Mouse (Mus musculus) MN1 (cell line): Measurements from ENCODE around the gene Ppp1r16b.

Source experiments
- DNase-seq: peaks from one replicate; pipeline ENCODE4 v3.0.0-alpha.2; 2016; ENCODE audit warnings: low spot score

Ppp1r16b gene

DNA sequence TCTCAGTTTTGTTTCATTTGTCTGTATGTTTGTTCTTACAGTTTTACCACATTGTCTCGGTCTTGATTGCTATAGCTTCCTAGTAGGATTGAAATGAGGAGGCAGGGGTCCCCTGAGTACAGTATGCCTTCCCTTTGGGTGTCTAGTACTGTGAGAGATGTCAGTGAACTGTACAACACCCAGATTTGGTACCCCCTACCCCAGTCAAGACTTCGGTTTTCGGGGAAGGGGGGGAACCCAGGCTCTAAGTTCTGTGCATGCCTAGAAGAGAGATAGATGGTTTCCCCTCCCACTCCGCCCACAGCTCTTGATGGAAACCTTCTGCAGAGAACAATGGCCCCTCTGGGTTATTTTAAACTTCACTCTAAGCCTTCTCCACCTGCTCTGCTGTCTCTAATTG, at the start of gene Ppp1r16b:
Gene Ppp1r16b (plus strand): TSS at position 301 of the 400 bp plus-strand sequence.
- DNase-seq: no peak

DNA sequence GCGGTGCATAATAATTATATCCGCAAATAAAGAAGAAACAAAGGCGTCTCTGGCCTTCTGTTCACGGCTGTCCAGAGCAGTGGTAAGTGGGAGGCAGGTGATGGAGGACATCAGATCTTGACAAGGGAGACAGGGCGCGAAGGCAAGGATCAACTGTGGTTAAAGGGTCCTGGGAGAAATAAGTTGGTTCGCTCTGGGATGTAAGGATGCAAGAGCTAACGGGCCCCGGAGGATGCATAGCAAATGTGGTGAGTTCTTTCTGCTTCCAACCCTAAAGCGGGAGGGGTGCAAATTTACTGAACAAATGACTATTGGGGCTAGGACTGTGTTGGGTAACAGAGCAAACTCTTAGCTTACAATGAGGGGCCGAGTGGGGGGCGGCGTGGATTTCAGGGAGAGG, 49.5 kb upstream of the Ppp1r16b start:
- no peak for DNase-seq

DNA sequence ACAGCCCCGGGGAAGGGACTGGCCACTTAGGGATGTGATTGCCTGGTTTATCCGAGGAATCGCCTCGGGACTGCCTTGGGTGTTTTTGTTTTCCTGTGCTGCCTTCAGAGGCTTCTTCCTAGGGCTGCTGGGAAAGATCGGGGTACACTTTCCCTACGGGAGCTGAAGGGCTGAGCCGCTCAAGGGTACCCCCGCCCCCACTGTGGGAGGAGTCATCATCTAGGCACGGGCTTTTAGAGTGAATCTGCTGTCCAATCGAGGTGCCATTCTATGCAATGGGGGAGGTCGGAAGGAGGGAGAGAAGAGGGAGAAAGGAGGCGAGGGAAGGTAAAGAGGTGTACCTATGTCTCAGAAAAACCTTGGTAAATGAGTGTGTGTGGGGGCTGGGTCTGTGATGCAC, 48.9 kb upstream of the Ppp1r16b start:
- no peak for DNase-seq

DNA sequence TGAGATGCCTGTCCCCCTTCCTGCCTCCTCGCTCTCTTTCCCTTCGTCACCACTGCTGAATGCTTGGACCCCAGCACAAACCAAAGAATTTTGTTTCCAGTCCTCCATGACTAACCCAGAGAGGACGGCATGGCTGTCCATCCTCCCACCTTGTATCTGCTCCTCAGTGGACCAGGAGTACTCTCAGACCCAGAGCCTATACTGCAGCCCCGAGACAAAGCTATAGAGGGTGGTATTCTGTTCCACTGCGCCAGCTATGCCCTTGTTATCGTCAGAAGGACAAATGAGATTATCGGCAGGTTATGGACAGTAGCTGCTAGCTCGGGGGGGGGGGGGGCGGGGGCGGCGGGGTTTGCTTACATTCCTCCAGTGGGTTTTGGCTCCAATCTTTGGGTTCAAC, 48.4 kb upstream of the Ppp1r16b start:
- no peak for DNase-seq

DNA sequence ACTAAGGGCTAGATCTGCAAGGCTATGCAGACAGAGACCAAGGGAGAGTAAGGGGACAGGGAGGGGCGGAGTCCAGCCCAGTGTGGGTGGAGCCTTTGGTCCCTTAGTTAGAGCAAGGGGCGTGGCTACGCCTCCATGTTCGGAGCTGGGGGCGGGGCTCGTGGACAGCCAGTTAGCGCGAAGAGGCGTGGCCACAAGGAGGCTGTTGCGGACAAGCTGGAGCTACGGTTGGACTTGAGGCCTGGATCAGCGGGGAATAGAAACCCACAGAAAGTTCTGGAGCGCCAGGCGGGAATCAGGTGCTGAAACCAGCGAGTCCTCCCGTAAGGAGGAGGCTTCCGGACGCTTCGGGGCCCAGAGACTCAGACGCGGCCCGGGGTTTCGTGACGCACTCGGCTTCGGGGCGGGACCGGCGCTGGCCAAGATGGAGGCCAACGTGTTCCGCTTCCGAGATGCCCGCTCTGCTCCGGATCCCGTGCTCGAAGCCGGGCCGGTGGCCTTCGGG, 40.4 kb upstream of the Ppp1r16b start, which contains the start of gene Actr5:
Gene Actr5 (plus strand): TSS at position 171 of the 505 bp plus-strand sequence.
- DNase-seq: peak; percentile 96

DNA sequence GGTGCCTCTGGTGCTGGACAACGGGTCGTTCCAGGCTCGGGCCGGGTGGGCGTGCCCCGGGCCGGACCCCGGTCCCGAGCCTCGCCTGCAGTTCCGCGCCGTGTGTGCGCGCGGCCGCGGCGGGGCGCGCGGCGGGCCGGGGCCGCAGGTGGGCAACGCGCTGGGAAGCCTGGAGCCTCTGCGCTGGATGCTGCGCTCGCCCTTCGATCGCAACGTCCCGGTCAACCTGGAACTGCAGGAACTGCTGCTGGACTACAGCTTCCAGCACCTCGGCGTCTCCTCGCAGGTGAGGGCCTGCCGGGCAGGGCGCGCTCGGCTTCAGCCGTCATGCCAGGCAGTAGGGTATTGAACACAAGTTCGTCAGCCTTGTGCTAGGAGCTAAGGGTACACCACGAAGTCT, 40.0 kb upstream of the Ppp1r16b start:
- DNase-seq: peak; percentile 44

DNA sequence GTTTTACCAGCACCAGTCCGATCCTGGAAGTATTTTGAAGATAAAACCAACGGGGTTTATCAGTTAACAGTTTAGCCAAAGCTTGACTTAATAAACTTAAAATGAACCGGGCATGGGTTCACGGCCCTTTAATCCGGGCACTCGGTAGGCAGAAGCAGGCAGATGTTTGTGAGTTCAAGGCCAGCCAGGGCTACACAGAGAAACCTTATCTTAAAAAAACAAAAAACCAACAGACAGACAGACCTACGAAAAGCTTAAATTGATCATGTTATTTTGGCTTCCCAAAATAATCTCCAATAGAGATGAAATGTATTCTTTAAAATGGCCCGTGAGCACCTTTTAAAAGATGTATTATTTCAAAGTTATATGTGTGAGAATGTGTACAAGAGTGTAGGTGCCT, 39.5 kb upstream of the Ppp1r16b start:
- DNase-seq: no peak

DNA sequence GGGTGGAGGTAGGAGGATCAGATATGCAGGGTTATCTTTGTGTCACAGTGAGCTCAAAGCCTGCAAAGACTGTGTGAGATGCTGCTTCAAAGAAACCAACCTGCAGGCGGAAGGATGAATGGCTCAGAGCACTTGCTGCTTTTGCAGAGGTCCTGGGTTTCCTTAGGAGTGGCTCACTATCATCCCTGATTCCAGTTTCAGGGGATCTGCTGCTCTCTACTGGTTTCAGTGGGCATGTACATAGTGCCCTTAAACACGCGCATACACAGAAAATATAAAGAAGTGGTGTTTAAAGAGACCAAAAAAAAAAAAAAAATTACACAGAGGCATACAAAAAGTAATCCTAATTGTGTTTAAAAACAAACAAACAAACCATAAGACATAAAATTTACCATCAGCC, 36.3 kb upstream of the Ppp1r16b start:
- DNase-seq: peak; percentile 71

DNA sequence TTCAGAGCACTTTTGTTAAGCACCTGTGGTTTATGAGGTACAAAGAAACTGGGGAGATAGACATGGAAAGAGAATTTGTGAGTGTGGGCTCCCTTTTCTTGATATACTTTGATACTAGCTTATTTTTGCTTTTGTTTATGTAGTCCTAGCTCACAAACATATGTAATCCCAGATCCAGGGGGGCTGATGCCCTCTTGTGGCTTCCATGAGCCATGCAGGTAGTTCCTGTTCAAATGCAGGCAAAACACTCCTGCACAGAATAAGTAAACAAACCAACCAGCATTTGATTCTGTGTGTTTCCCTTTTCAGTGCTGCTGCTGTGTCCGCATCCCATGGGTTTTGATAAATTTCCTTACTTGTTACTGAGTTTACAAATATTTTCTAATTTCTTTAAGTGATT, 35.8 kb upstream of the Ppp1r16b start:
- peak; percentile 73 for DNase-seq

DNA sequence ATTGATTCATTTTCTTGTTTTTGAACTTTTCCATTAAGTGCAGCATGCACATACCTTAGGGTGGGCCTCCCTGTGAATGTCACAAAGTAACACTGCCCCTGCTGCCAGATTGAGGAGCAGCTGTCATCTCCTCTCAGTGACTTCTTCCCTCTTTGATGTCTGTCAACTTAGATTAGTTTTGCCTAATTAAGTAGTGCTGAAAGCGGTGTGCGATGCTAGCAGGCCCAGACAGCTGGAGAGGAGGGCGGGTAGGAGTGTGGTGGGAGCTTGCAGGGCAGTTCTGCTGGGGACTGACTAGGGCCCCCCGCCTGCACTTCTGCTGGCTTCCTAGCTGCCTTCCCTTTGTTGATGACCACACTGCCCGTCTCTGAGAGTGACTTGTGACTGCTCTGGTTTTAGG, 33.3 kb upstream of the Ppp1r16b start:
- no peak for DNase-seq

DNA sequence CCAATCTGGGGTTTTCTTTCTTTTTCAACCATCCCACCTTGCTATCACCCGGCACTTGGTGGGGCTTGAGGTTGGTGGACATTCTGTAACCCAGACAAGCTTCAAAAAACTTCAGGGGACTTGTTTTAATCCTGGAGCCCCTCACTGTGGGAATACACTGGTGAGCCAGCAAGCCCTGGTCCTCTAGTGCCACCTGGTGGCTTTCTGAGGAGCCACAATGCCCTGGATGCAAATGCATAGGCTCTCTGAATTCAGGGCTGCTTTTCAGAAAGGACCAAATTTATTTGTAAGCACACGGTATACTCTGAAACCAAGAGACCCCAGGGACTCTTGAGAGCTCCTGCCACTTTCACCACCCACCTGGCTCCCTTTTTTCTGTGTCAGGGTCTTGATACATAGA, 23.3 kb upstream of the Ppp1r16b start:
- DNase-seq: peak; percentile 73

DNA sequence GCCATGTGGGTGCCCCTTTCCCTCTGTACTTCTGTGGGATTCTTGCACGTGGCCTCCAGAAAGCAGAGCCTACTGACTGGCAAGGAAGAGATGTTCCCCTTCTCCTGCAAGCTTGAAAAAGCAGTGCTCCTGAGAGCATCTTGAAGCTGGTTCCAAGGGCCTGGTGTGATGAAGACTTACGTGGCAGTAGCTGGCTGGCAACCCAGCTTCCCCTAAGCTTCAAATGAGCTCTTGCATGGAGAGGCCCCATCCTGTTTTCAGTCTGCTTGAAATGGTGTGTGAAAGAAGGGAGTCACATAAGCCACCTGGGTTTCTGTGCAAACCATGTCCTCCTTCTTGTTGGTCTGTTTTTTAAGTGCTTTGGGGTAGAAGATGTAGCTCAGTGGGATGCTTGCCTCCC, 22.6 kb upstream of the Ppp1r16b start:
- no peak for DNase-seq

DNA sequence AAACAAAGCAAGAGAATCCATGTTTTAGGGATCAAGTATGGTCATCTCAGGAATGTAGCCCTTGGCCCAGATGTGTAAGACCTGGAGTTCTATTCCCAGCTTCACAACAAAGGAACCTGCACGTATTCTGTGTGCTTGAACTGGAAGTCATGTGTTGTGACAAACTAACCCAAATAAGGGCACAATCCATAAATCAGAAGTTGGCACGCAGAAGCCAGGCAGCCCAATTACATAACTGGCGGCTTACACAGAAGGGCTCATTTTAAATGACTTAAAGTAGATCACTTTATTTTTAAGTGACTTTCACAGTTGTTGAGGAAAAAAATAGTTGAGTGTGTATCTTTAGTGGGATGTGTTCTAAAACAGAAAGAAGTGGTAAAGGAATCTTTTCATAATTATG, 21.4 kb upstream of the Ppp1r16b start:
- no peak for DNase-seq

DNA sequence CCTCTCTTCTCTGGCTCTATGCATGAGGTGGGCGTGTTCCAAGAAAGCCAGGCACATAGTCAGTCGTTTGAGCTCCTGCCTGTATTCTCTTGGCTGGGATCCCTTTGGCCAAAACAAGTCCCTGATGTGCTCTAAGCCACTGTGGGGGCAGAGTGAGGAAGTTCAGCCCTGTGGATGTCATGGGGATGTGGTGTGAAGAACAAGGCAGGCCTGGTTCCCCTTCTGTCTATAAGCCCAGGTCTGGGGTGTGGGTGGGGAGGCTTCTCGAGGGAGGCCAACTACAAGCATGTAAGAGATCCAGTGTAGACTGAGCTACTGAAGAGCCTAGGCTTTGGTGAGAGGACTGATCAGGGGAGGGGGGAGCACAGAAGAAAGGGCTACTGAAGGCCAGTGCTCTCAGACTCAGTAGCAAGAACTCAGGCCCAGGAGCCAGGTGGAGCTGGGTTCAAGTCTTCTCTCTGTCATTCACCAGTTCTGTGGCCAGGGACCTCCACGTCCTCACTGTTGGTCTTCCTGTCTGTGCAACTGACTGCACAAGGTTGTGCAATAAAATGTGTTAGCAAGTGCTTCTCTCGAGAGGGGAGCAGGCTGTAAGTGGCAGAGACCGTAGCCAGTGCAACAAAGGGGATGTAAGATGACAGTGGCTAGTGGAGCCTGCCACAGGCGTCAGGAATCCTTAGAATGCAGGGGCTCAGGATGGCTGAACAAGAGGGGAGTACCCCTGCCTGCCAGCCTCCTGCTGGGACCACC, 13.9 kb upstream of the Ppp1r16b start:
- DNase-seq: no peak

DNA sequence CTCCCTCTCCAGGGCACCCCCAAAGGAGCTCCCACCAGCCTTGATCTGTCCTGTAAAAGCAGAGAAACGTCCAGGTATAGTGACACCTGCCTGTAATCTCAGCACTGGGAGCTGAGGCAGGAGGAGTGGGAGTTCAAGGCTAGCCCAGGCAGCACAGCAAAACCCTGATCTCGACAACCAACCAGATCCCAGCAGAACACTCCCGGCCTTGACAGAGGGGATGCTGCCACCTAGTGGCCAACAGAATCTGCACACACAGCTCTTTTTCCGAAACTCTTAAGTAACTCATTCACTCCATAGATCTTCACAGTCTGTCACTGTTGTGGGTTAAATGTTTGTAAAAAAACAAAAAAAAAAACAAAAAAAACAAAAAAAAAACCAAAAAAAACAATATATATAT, 12.2 kb upstream of the Ppp1r16b start:
- DNase-seq: peak; percentile 77

DNA sequence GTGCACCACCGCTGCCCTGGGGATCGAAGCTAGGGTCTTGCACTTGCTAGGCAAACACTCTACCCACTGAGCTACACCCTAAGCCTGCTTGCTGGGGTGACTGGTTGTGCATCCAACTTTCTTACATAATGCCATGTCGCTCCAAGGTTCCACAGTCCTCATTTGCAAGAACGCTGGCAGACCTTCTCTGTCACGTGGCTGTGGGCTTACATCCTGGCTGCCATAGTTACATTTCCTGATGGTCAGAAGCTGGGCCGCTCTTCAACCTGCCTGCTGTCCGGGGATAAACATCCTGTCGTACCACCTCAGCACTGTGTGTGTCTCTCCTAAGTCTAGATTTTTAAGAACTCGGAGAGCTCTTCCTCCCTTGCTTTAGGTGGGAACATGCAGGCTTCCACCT, 10.5 kb upstream of the Ppp1r16b start:
- no peak for DNase-seq

DNA sequence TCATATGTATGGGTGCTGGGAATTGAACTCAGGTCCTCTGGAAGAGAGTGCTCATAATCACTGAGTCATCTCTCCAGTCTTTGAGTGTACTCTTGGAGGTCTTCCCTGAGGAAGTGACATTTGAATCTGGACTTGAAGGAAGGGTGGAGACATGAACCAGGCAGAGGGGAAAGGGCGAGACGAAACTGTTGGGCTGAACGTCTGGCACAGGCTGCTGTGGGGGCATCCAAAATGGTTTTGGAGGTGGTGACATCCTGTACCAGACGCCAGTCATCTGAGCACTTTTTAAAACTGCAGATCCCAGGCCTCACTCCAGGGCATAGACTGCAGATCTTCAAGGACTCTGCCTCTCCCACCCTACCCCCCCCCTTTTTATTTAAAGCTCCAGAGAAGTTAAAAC, 9.4 kb upstream of the Ppp1r16b start:
- no peak for DNase-seq

DNA sequence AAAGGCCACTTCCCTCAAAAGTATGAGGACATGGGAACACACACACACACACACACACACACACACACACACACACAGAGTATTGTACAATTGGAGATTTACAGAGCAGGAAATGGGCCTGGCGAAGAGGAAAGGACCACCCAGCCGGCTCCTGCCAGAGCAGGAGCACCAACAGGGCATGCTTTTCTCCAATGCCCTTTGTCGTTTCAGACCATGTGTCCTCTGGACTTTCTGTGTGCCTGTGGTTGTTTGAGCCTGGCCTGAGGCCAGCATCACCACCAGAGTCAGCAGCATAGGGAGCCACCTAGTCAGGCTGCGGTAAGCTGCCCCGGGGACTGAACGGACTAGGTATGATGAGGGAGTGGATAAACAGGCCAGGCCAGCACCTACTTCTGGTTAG, 6.4 kb upstream of the Ppp1r16b start:
- peak; percentile 74 for DNase-seq

DNA sequence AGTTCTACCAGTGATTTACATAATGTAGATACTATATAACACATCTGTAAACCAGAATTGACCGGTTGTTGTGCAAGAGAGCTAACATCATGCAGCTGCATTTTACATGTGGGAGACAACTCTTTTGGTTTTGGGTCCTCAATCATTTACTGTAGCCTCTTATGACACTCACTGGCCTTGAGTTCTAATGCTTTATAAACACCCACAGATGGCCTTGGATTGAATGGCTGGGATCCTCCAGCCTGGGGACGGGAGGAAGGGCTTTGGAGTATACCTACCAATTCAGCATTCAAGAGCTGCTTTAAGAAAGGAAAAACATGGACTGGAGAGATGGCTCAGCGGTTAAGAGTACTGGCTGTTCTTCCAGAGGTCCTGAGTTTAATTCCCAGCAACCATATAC, 5.9 kb upstream of the Ppp1r16b start:
- no peak for DNase-seq

DNA sequence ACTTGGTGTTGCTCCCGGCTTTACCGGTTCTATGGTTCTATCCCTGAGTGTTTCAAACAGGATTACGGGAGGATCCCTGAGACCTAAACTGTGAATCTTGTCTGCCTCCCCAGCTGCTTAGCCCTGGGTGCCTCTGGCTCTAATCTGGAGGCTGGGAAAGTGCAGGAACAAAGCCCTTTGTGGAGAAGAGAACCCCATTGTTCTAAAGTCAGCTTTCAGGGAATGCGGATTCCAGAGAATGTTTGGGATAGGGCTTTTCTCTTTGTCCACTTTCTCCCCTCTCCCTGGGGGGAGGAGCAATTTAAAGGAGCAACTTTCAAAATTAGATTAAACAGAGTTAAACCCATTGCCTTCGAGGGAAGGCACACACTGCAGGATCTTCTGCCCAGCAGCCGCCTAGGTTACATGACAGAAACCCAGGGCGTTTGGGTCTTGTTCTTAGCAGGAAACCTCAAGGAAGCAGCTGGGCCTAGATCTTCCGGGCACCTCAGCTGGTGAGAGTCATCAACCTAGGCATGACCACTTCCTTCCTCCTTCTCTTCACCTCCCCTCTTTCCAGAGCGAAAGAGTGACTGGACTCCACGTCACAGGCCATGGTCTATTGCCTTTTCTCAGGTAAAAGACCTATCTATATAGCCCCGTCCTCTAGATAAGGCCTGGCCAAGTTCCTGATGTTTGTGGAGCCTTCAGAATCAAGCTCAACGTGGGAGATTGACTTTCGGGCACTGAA, 1.0 kb downstream of the Ppp1r16b start:
- no peak for DNase-seq

DNA sequence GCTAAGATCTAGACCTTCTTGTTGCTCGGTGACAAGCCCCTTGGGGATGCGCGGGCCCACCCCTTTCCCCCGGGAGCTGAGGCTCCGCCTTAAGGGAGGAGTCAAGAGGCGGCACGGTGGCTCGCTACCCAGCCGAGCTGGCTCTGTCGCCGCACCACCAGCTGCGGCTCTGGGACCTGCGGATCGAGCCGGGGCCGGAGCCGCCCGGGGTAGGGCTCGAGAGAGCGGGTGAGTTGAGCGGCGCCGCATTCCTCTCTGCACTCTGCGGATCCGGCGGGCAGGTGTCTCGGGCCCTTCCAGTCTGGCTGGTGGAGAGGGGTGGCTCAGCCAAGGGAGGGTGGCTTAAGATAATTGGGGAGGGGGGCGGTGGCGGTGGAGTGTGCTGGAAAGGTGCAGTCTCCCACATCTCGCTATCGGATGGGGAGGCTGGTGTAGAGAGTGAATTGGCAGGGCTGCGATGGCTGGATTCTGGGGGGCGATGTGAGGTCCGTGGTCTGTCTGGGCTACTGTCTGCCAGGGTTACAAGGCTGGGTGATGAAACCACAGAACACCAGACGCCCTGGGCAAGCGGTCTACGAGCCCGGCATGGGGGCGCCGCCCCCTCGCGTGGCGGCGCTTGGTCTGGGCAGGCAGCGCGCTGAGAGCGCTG, 1.9 kb downstream of the Ppp1r16b start:
- DNase-seq: peak; percentile 88

DNA sequence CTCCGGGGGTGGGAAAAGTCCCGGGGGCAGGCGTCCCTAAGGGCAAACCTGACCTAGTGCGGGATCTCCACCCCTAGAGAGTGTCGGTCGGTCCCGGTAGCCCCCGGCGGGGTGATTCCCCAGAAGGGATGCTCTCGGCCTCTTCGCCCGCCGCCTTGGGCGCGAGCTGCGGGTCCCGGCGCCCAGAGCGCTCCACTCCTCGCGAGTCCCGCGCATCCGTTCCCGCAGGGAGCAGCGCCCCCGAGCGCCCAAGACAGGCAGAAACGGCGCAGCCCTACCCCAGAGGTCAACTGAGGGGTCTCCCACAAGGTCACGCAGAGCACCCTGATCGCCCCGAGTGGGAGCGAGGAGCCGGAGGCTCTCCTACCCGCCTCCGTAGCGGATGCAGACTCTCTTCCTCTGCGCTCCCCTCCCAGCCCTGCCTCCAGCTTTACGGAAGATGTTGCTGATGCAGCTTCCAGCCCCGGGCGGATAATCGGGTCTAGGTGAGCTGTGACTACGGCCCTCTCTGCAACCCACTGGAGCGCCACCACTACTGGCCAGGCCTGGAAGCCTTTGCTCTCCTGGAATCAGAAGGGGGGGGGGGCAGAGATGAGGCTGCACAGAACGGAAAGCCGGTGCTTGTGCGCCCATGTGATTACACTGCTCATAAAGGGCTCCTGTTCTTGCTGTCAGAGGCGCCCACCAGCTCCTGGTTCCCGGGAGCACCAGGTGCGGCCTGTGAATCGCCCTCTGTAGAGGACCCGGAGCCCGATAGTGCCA, 2.7 kb downstream of the Ppp1r16b start:
- peak; percentile 71 for DNase-seq
